Mouse (Mus musculus) brain, embryonic 18.5 days (tissue): Measurements from ENCODE around the gene Gmpr.

Experiments
- DNase-seq: peaks from one replicate; pipeline ENCODE4 v3.0.0-alpha.2; 2012; ENCODE audit warnings: low read depth, low spot score

The Gmpr gene

GRCm38 (mm10) chr13:45538532-45539204 lies 31.4 kb downstream of the Gmpr start:
- peak; percentile 84 for DNase-seq

DNA sequence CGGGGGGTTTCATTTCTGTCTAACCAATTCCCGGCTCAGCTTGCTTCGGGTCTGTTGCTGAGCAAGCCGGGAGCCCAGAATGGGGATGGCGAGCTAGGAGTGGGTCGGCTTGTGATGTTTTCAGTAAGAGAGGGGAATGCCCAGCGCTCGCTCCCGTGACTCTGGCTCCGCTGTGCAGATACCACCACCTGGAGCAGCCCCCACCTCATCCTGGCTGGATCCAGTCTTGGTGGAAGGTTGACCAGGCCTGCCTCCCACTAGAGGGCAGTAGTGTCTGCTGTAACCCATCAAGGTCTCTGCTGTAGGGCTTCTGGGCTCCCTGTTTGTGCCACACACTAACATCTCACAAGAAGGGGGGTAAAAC lies 31.9 kb downstream of the Gmpr start:
- peak; percentile 67 for DNase-seq

DNA sequence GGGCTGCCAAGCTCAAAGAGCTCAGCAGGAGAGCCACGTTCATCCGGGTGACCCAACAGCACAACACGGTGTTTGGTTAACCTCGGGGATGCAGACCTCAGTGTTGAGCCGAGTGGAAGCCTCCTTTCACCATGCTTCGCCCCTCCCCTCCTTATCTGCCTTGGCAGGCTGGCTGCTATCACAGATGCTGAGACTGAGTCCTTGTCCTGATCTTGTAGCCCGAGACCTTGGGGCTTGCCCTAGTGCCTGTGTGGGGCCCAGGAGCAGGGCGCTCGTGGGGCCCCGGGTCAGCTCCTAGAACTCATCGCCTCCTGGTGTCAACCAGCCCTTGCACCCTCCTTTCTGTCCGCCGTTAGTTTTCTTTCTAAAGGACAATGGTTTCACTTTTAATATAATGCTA lies 38.7 kb downstream of the Gmpr start:
- no peak for DNase-seq

DNA sequence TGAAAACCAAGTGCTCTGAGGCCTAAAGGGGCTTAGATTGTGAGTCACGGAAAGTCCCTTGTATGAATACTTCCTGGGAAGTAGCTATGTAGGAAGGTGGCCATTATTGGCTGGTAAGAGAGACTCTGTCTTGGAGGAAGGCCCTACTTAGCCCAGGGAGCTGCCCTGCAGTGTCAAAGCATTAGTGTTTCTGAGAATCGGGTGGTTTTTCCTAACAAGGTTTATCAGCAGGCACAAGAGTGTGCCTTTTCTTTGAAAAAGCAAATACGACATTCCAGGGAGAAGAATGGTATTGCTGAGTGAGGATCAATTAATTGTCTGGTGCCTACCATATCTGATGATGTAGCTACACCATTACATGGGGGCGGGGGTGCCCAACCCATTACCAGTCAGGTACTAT lies 39.7 kb downstream of the Gmpr start:
- DNase-seq: no peak

DNA sequence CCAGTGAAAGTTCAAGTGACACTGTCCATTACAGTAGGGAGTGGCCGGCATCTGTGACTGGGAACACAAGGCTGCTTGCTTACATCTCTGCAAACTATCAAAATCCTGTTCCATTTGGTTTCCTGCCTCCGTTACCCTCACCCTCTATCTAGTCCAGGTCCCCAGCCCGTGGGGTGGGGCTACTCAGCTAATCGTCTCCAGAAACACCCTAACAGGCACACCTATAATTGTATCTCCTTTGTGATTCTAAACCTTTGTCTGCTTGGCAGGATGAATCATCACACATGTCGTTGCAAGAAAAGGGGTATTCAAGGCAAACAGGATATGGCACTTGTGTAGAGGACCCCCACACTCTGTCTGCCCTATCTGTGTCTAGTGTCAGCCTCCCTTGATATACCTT lies 40.3 kb downstream of the Gmpr start:
- no peak for DNase-seq

DNA sequence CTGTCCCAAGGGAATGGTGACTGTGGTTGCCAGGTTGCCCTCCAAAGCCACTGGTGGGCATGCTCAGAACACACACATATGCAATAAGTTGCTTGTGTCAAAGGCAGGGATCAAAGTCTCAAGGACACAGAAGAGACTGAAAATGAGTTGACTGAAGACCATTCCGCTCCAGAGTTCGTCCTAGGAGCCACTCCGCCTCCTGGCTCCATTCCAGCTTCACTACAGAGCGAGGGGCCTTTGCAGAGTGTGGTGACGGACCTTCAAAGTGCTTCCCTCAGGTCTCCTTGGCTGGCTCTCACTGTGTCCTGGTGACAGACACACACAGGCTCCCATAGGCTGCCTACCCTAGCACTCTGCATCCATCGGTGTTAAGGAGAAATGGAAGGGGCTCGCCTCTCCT lies 46.4 kb downstream of the Gmpr start:
- no peak for DNase-seq

- no peak for DNase-seq
These were observed 51.1 kb downstream of the Gmpr start for GRCm38 (mm10) chr13:45558367-45558766.

DNA sequence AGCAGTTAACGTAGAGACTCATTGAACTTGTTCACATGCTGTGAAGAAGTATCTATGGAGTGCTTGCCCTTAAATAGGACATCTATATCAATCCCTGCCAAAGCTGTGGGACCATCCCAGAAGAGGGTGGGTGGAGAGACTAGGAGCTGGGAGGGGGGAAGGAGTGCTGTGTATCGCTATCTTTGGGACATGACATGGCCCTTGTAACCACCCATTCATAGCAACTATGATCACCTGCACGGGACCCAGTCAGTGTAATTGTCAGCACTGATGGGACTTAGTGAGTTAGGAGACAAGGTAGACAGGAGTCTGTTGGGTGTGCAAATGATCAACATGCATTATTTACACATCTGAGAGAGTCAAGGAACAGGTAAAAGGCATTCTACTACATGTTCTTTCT lies 52.0 kb downstream of the Gmpr start:
- DNase-seq: no peak

- DNase-seq: no peak
These were observed 53.3 kb downstream of the Gmpr start for GRCm38 (mm10) chr13:45560543-45560942.

GRCm38 (mm10) chr13:45562011-45562410 lies 54.8 kb downstream of the Gmpr start:
- DNase-seq: no peak

DNA sequence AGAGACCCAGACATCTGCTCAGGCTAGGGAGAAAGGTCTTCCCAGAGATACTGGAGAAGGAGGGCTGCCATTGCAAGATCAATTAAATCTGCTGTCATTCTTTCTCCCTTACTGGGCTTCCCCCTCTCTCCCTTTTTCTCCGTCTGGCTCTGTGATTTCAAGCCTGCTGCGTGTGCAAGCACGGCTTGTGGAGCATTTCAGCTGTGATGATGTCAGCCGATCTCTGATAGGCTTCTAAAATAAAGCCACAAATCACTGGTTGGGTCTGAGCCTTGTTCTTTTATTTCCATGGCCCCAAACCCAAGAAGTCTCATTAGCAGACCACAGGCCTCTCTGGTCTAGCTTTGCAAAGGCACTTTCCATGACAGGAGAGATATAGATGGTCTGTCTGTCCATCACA lies 57.7 kb downstream of the Gmpr start:
- no peak for DNase-seq

GRCm38 (mm10) chr13:45569932-45570331 lies 62.7 kb downstream of the Gmpr start:
- DNase-seq: no peak

GRCm38 (mm10) chr13:45571795-45572262 lies 64.6 kb downstream of the Gmpr start:
- peak; percentile 58 for DNase-seq

DNA sequence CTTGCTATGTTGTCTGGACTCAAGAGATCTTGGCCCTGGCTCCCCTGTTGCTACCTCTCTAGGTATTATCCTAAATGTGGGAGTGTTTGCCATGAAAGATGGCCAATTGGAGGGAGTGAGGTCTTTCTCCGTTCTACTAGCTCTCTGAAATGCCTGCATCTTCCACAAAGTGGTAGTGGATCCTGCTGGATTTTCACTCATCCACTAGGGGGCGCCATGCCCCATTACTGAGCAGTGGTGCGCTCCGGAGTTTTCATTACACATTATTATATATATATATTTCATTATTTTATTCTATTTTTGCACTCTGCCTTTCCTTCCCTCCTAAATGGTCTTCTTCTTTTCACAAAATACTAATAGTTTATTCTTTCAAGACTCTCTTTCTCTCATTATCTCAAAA lies 65.5 kb downstream of the Gmpr start:
- DNase-seq: no peak

GRCm38 (mm10) chr13:45576185-45576584 lies 68.9 kb downstream of the Gmpr start:
- DNase-seq: no peak

GRCm38 (mm10) chr13:45577366-45577765 lies 70.1 kb downstream of the Gmpr start:
- DNase-seq: no peak

GRCm38 (mm10) chr13:45577784-45578183 lies 70.5 kb downstream of the Gmpr start:
- no peak for DNase-seq

DNA sequence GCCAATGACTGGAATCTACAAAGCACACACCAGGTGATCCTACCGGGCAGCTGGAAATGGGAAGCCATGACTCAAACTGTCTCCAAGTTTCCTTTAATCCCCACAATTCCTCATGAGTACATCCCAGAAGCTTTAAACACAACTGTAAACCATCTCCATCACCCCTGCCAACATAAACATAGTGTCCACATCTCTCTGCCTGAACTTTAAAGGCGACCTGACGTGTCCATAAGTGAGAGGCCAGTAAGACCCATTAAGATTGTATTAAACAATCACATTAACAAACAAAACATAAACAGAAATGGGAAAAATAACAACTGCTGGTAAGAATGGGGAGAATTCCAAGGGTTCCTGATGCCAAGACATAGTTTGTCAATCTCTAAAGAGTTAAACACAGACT lies 72.5 kb downstream of the Gmpr start:
- no peak for DNase-seq

GRCm38 (mm10) chr13:45582294-45582693 lies 75.0 kb downstream of the Gmpr start:
- DNase-seq: no peak

DNA sequence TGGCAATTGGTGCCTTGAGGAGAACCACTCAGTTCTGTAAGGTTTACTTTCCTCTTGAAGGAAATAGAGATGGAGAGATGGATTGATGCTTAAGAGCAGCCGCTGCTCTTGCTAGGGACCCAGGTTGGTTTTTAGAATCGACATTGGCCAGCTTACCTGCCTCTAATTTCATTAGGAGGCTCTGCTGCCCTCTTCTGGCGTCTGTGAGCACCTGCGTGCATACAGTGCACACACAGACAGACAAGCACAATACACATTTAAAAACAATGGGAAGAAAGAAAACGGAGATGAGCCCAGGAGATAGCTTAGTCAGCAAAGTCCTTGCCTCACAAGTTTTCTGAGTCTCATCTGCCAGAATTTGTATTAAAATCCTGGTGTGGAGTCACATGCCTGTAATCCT lies 75.8 kb downstream of the Gmpr start:
- no peak for DNase-seq

GRCm38 (mm10) chr13:45590898-45591297 lies 83.7 kb downstream of the Gmpr start:
- DNase-seq: no peak

GRCm38 (mm10) chr13:45593914-45594313 lies 86.7 kb downstream of the Gmpr start:
- DNase-seq: no peak

DNA sequence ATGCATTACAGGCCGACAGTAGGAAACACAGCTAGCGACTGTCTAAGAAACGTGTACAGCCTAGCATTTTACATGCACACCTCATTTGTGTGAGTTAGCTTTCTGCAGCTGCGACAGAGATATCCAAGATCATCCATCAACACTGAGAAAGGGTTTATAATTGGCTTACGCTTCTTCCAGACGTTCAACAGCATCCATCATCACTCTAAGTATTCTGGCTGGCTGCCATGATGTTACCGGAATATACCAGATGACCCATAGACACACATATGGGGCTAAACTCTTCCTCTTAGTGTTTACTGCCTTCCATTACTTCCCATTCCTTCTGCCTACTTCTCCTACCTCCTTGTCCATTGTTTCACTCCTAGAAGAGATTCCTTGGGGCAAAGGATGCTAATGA lies 88.2 kb downstream of the Gmpr start:
- no peak for DNase-seq

DNA sequence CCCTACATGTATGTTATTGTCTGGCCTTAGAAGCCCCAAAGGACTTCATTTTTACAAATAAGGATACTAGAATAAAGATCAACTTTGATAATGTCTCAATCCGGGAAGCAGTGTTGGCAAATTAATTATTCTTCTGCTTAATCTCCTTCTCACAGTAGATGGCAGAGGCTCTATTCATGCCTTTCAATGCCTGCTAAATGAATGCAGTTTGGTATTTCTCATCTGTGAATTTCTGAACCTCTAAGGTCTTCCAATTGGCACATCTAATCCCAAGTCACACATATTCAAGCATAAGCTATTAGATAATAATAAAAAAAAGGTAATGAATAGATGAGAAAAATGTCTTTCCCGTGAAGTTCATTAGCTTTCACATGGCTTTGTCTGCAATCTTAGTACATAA lies 92.6 kb downstream of the Gmpr start:
- DNase-seq: no peak
